Comparison of ENCODE assay signal across 17 mouse cellular contexts in the genomic region with DNA sequence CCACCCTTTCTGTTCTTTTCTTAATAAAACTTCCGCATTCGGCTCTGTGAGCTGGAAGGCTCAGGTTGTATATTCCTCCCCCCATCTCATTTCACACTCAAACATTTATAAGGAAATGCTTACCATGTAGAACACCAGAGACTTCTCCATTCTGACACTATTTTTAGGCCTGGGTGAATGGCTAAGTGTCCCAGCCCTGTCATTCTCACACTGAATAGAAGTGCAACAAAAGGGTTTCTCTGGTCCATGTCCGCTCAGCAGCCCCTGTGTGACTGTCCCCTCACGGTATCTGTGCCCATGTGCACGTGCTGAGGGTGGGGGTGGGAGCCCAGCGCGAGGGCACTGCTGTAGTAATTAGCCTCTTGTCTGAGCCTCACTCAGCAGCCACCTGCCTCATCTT.
DNase-seq lines count a peak whose midpoint lies in the region; ATAC-seq and TF ChIP-seq lines count a peak whose summit lies in the region.
"Had no signal": no experiment of that assay in that cellular context is flagged by ENCODE, and none has a peak within 500 bp of the region (broad histone marks: within the 10 kb centered on the region; RNA-seq: fewer than 3 reads in every experiment).

No protein-coding gene starts in this region.

- peak; percentile 65 for ATAC-seq in granulocyte monocyte progenitor cell, adult 5-6 weeks (replicated peaks; ENCODE audit: poor library complexity, severe bottlenecking)
- ATAC-seq: CD4-positive, CD25-positive, alpha-beta regulatory T cell, adult 4 months; forebrain, embryonic 14.5 days; Patski had no signal

- peaks cover 2% of the 10 kb centered on the region; the same call in 1 of the 2 replicates for H3K36me3 ChIP-seq in kidney, adult 2 months (ENCODE audit: control insufficient read depth, insufficient read depth, low read length)
- no peaks in the 10 kb centered on the region for H3K36me3 ChIP-seq in splenic B cell, adult 2 months (ENCODE audit: control insufficient read depth, insufficient read depth, low read length, poor library complexity, severe bottlenecking)

- DNase-seq in kidney, adult 2 months, result no peak
- DNase-seq in kidney, postnatal 25 days, result no peak
- peak; percentile 41 to 42 for DNase-seq in spleen, postnatal 36 days (ENCODE audit: low spot score in 2 of 2)
- DNase-seq in spleen, postnatal 10 days (ENCODE audit: low spot score in 2 of 2), result no peak
- peak; percentile 68 for DNase-seq in splenic B cell, adult 2 months (ENCODE audit: low read depth, low spot score)
- DNase-seq in right cerebral cortex, adult 18-20 months, result no peak
- no peak for DNase-seq in layer of hippocampus, postnatal 10 days (ENCODE audit: low spot score in 2 of 2)
- DNase-seq: gastrocnemius, postnatal 10 days; kidney, adult 8-10 months; layer of hippocampus, adult 9-11 months; lung, adult 18-20 months; thymus, postnatal 25 days had no signal

- H3K27me3 ChIP-seq in kidney, adult 2 months (replicated peaks; ENCODE audit: control insufficient read depth, insufficient read depth, low read length), result no peaks in the 10 kb centered on the region
- no peaks in the 10 kb centered on the region for H3K27me3 ChIP-seq in splenic B cell, adult 2 months (ENCODE audit: control insufficient read depth, insufficient read depth, low read length, poor library complexity, severe bottlenecking)
- H3K27me3 ChIP-seq: Patski had no signal

- peak overlapping the region; percentile 11 for H3K27ac ChIP-seq in kidney, adult 2 months (ENCODE audit: insufficient read depth, low read depth, low read length)
- H3K27ac ChIP-seq: hindbrain, embryonic 14.5 days had no signal

- H3K4me1 ChIP-seq in kidney, adult 2 months (ENCODE audit: control insufficient read depth, insufficient read depth, low read length), result peaks cover 46% of the 10 kb centered on the region

- TF ChIP-seq CTCF in kidney, adult 2 months (conservative IDR thresholded peaks at IDR 0.05; ENCODE audit: insufficient read depth, insufficient read length, low read depth, low read length), result no peak

- WGBS in kidney, adult 2 months, result 31% methylated on average over 7 of the region's 7 CpGs

- TF ChIP-seq POLR2A in kidney, adult 2 months (IDR thresholded peaks at IDR 0.05; ENCODE audit: low read depth, low read length), result no peak

- no peak overlapping the region for H3K4me3 ChIP-seq in kidney, adult 2 months (ENCODE audit: insufficient read depth, low read depth, low read length)

Comparison
In these comparisons a context has a peak if more than half of its experiments do, and no peak if none do; other contexts are left out.
1. DNase-seq: peak in spleen, postnatal 36 days (2 of 2) and splenic B cell, adult 2 months (single experiment); none in kidney, adult 2 months (single experiment), kidney, postnatal 25 days (0 of 2), spleen, postnatal 10 days (0 of 2), right cerebral cortex, adult 18-20 months (single experiment) and layer of hippocampus, postnatal 10 days (0 of 2).